Mouse (Mus musculus) thymus, adult 2 months (tissue): ENCODE results near the gene Unc13d. TPM values are rescaled to one million over a fixed set of nuclear protein-coding genes. Genes with fewer than 3 reads are reported as not detected.
"Not testable (repeated sequence)": the region's sequence is repeated elsewhere in the genome, so short reads cannot be mapped to it uniquely, and the experiment has no call there.

ENCODE experiments used
- DNase-seq: peaks from one replicate; pipeline ENCODE4 v3.0.0; 2021
- H3K27ac ChIP-seq: fragments of 200-500 bp; 2 replicates; pipeline ENCODE4 v1.5.1; 2012; ENCODE audit warnings: low read length, control low read depth; ENCODE audit not compliant: control insufficient read depth, insufficient read depth
- H3K27me3 ChIP-seq: fragments of 200-500 bp; 2 replicates; pipeline ENCODE4 v1.6.1; 2012; ENCODE audit warnings: mild to moderate bottlenecking, low read length, moderate library complexity, mixed read lengths; ENCODE audit not compliant: control insufficient read depth, insufficient read depth
- H3K36me3 ChIP-seq: fragments of 200-500 bp; 2 replicates; pipeline ENCODE4 v1.6.1; 2012; ENCODE audit warnings: mild to moderate bottlenecking, low read length, moderate library complexity; ENCODE audit not compliant: control insufficient read depth, insufficient read depth
- H3K4me1 ChIP-seq: fragments of 200-500 bp; replicated peaks from 2 replicates; pipeline ENCODE4 v1.6.1; 2012; ENCODE audit warnings: low read length; ENCODE audit not compliant: control insufficient read depth, insufficient read depth
- H3K4me3 ChIP-seq: fragments of 200-500 bp; 2 replicates; pipeline ENCODE4 v1.5.1; 2012; ENCODE audit warnings: mild to moderate bottlenecking, low read length, control low read depth, moderate library complexity; ENCODE audit not compliant: control insufficient read depth, insufficient read depth
- CTCF ChIP-seq: fragments of 200-500 bp; IDR thresholded peaks from 2 replicates; pipeline ENCODE4 v1.5.1; 2012; ENCODE audit warnings: mild to moderate bottlenecking, control low read depth, low read length, moderate library complexity, borderline replicate concordance; ENCODE audit not compliant: control insufficient read depth, poor library complexity, insufficient read depth; ENCODE audit errors: extremely low read depth
- POLR2A ChIP-seq: fragments of 200-500 bp; IDR thresholded peaks from 2 replicates; pipeline ENCODE4 v1.6.1; 2012; ENCODE audit warnings: mild to moderate bottlenecking, low read length, control low read depth, moderate library complexity; ENCODE audit not compliant: control insufficient read depth, poor library complexity, insufficient read depth; ENCODE audit errors: extremely low read depth
- WGBS: fragments of 180-500 bp; shearing (Covaris S2); methylation state at CpG from one replicate; pipeline ENCODE4 v1.1.7; 2018; 5-methylcytosine and 5-hydroxymethylcytosine counted together
- polyA plus RNA-seq: library from polyadenylated mRNA; depleted of rRNA; stranded (reverse); fragments of >200 nt; gene quantifications from 2 replicates; pipeline ENCODE4 v1.2.3, GENCODE M21; 2012

The Unc13d gene
- polyA plus RNA-seq, 1 experiment, result 95.3 TPM

- H3K27me3 ChIP-seq, result no peaks in the 10 kb centered on the region
- H3K4me3 ChIP-seq, result no peak overlapping the region
- DNase-seq, result no peak
- 90% methylated on average over 3 of the region's 3 CpGs for WGBS
- peaks cover 20% of the 10 kb centered on the region for H3K36me3 ChIP-seq
- no peak overlapping the region for H3K27ac ChIP-seq
- peaks cover 2% of the 10 kb centered on the region; the same call in 1 of the 2 replicates for H3K4me1 ChIP-seq
- TF ChIP-seq CTCF, result no peak
- TF ChIP-seq POLR2A, result no peak
Observed at GRCm38 (mm10) chr11:116025056-116025845, 52.5 kb downstream of the Unc13d start.

GRCm38 (mm10) chr11:116024356-116024808, 53.4 kb downstream of the Unc13d start:
- DNase-seq, result peak; percentile 91
- Histone ChIP-seq H3K27ac (peak overlapping the region; percentile 88), H3K36me3 (peaks cover 20% of the 10 kb centered on the region), H3K4me1 (peaks cover 2% of the 10 kb centered on the region; the same call in 1 of the 2 replicates), H3K27me3 (no peaks in the 10 kb centered on the region), H3K4me3 (peak overlapping the region; percentile 78)
- TF ChIP-seq POLR2A (peak; percentile 100), CTCF (0 out of 2 replicates have a peak, but pooled peaks have one; percentile 48)
- WGBS, result under 1% methylated on average over 37 of the region's 37 CpGs

GRCm38 (mm10) chr11:116023771-116024355, 53.9 kb downstream of the Unc13d start:
- Histone ChIP-seq H3K27ac (peak overlapping the region; percentile 88), H3K27me3 (no peaks in the 10 kb centered on the region), H3K4me3 (peak overlapping the region; percentile 78), H3K36me3 (peaks cover 20% of the 10 kb centered on the region), H3K4me1 (peaks cover 2% of the 10 kb centered on the region; the same call in 1 of the 2 replicates)
- under 1% methylated on average over 51 of the region's 57 CpGs for WGBS
- TF ChIP-seq CTCF (peak; percentile 97), POLR2A (no peak)
- DNase-seq, result peak; percentile 83

GRCm38 (mm10) chr11:116023074-116023770, 54.5 kb downstream of the Unc13d start:
- WGBS, result 1% methylated on average over 18 of the region's 18 CpGs
- not testable (repeated sequence) for H3K4me1 ChIP-seq, DNase-seq, H3K27me3 ChIP-seq
- Histone ChIP-seq H3K4me3 (peak overlapping the region; percentile 78), H3K36me3 (peaks cover 20% of the 10 kb centered on the region), H3K27ac (peak overlapping the region; percentile 88)

DNA sequence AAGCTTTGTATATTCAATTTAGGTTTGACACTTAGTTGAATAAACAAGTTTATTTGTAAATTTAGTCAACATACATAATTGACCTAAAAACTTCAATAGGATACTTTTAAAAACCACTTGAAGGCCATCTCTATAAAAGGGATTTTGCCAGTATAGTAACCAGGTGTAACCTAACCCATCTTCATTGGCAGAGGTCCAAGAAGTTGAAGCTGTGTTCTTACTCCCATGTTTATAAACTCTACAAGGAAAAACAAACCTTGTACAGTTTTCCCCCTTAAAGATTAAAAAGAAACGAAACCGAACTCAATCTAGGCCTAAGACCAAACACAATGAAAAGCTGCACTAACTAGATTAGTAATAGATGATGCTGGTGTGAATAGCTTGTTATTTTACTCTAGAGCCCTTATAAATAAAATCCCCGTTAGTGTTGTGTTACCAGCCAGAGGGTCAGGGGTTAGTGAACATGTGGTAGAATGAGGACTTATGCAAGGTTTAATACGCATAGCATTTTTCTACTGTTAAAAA, 55.4 kb downstream of the Unc13d start:
- H3K36me3 ChIP-seq, result peaks cover 20% of the 10 kb centered on the region
- no peak overlapping the region for H3K4me3 ChIP-seq
- no peak for TF ChIP-seq CTCF
- TF ChIP-seq POLR2A, result no peak
- no peak overlapping the region for H3K27ac ChIP-seq
- no peaks in the 10 kb centered on the region for H3K27me3 ChIP-seq
- H3K4me1 ChIP-seq, result peaks cover 2% of the 10 kb centered on the region; the same call in 1 of the 2 replicates
- DNase-seq, result no peak
- 64% methylated on average over 4 of the region's 4 CpGs for WGBS
